Mouse (Mus musculus): Measurements from ENCODE around the gene Arhgdib. TPM values are rescaled to one million over a fixed set of nuclear protein-coding genes. Genes with fewer than 3 reads are reported as not detected.

The Arhgdib gene
- 17.3 and 23.0 TPM in 2 replicates for polyA plus RNA-seq (2012; rRNA removed)

GRCm38 (mm10) chr6:136941051-136942021 lies at the start of gene Arhgdib:
Arhgdib (minus strand) TSS chr6:136941899.
- no peak for DNase-seq (ENCODE audit: low read depth)
- TF ChIP-seq CTCF (IDR thresholded peaks at IDR 0.05; ENCODE audit: borderline replicate concordance, extremely low read depth, insufficient read depth, insufficient read length) (no peak), POLR2A (IDR thresholded peaks at IDR 0.05; ENCODE audit: borderline replicate concordance, extremely low read depth, insufficient read depth, insufficient read length, poor library complexity, severe bottlenecking) (no peak)

- DNase-seq (ENCODE audit: low read depth) = no peak
- no peak for TF ChIP-seq CTCF (IDR thresholded peaks at IDR 0.05; ENCODE audit: borderline replicate concordance, extremely low read depth, insufficient read depth, insufficient read length)
These were observed 48.9 kb upstream of the Arhgdib start for GRCm38 (mm10) chr6:136990557-136990956.

DNA sequence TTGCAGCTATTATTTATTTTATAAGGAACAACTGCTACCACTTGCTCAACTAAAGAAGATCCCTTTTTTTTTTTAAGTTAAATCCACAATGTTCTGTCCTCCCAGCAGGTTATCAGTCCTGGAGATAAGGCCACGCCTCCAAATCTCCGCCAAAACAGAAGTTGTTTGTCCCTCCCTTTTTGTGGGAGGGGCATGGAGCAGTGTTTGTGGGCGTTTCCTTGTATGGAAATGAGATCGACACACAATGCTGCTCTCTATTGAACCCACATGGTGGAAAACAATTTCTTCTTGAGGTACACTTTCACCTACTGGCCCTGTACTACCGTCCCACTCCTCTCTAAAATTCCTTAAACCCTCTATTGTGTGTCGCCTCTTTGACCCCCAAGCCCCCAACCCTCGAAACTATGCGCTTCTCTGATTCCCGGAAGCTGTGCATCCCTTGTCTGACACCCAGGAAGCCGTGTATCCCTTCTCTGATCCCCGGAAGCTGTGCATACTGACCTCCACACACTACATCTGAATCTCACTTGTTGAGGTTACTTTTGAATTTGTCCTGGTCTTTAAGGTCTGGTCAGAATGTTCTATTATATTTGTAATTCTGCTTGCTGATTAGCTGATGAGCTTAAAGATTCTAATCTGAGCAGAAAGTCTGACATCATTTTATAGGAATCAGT lies 48.3 kb upstream of the Arhgdib start:
- no peak for TF ChIP-seq CTCF (IDR thresholded peaks at IDR 0.05; ENCODE audit: borderline replicate concordance, extremely low read depth, insufficient read depth, insufficient read length)
- no peak for TF ChIP-seq POLR2A (IDR thresholded peaks at IDR 0.05; ENCODE audit: borderline replicate concordance, extremely low read depth, insufficient read depth, insufficient read length, poor library complexity, severe bottlenecking)
- no peak for DNase-seq (ENCODE audit: low read depth)

DNA sequence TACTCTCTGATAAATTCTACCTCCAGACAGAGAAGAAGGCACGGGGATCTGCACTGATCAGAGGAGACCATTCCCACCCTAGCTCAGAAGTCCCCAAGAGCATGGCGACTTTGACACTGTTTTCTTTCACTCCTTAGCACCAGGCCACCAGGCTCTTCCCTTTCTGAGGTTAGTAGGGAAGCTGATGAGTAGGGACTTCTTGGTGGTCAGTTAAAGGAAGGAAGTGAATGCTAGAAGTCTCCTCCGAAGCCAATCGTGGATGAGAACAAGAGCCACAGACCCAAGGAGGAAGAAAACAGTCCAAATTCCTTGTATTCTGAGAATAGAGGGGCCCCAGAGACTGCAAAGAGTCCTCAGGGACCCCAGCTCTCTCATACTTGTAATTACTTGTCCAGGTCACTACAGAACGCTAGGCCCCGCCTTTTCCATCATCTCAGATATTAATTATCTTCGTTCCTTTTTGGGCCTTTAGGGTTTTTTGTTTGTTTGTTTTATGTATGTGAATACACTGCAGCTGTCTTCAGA lies 46.9 kb upstream of the Arhgdib start:
- no peak for TF ChIP-seq CTCF (IDR thresholded peaks at IDR 0.05; ENCODE audit: borderline replicate concordance, extremely low read depth, insufficient read depth, insufficient read length)
- TF ChIP-seq POLR2A (IDR thresholded peaks at IDR 0.05; ENCODE audit: borderline replicate concordance, extremely low read depth, insufficient read depth, insufficient read length, poor library complexity, severe bottlenecking) = no peak

GRCm38 (mm10) chr6:136986718-136987117 lies 45.0 kb upstream of the Arhgdib start:
- DNase-seq (ENCODE audit: low read depth) = peak; percentile 50
- TF ChIP-seq POLR2A (IDR thresholded peaks at IDR 0.05; ENCODE audit: borderline replicate concordance, extremely low read depth, insufficient read depth, insufficient read length, poor library complexity, severe bottlenecking) (no peak), CTCF (IDR thresholded peaks at IDR 0.05; ENCODE audit: borderline replicate concordance, extremely low read depth, insufficient read depth, insufficient read length) (no peak)

More for the DNA sequence above, 46.9 kb upstream of the Arhgdib start:
- DNase-seq (ENCODE audit: low read depth) = no peak

DNA sequence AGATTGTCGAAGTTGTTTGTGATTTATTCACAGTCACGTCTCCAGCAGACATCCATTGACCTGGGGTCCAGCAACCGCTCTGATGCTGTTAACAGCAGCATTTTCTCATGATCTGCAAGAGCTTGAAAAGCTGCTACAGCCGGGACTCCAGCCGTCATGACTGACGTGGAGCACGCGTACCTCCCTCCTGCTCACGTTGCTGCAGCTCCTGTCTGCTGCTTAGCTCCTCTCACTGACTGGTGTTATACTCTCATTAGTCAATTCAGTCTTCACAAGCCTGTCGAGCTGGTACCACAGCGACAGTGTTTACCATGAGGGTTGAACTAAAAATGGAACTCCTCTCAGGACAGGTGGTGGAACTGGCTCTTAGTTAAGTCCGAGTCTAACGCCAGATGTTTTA lies 44.3 kb upstream of the Arhgdib start:
- TF ChIP-seq CTCF (IDR thresholded peaks at IDR 0.05; ENCODE audit: borderline replicate concordance, extremely low read depth, insufficient read depth, insufficient read length) (no peak), POLR2A (IDR thresholded peaks at IDR 0.05; ENCODE audit: borderline replicate concordance, extremely low read depth, insufficient read depth, insufficient read length, poor library complexity, severe bottlenecking) (no peak)
- peak; percentile 51 for DNase-seq (ENCODE audit: low read depth)

GRCm38 (mm10) chr6:136983201-136983600 lies 41.5 kb upstream of the Arhgdib start:
- TF ChIP-seq CTCF (IDR thresholded peaks at IDR 0.05; ENCODE audit: borderline replicate concordance, extremely low read depth, insufficient read depth, insufficient read length) = no peak
- TF ChIP-seq POLR2A (IDR thresholded peaks at IDR 0.05; ENCODE audit: borderline replicate concordance, extremely low read depth, insufficient read depth, insufficient read length, poor library complexity, severe bottlenecking) = no peak
- no peak for DNase-seq (ENCODE audit: low read depth)

DNA sequence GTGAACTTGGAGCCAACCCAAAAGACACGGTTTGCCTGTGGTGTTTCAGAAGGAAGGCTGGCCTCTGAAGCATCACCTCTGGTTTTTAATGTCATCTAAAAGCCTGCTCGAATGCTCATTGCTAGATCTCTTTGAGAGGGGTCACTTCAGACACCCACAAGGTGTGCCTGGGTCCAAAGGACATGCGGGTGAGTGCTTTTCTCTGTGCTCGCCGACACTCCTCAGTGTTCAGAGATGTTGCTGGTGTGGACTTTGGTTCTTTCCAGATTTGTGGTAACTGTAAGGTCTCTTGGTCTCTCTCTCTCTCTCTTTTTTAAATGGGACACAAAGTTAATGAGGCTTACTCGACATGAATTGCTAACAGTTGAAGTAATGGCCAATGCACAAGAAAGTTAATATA lies 40.9 kb upstream of the Arhgdib start:
- TF ChIP-seq POLR2A (IDR thresholded peaks at IDR 0.05; ENCODE audit: borderline replicate concordance, extremely low read depth, insufficient read depth, insufficient read length, poor library complexity, severe bottlenecking) (no peak), CTCF (IDR thresholded peaks at IDR 0.05; ENCODE audit: borderline replicate concordance, extremely low read depth, insufficient read depth, insufficient read length) (no peak)
- no peak for DNase-seq (ENCODE audit: low read depth)

- peak; percentile 18; the same call in 1 of the 2 replicates for TF ChIP-seq CTCF (IDR thresholded peaks at IDR 0.05; ENCODE audit: borderline replicate concordance, extremely low read depth, insufficient read depth, insufficient read length)
- TF ChIP-seq POLR2A (IDR thresholded peaks at IDR 0.05; ENCODE audit: borderline replicate concordance, extremely low read depth, insufficient read depth, insufficient read length, poor library complexity, severe bottlenecking) = no peak
- DNase-seq (ENCODE audit: low read depth) = peak; percentile 80
These were observed 38.6 kb upstream of the Arhgdib start for GRCm38 (mm10) chr6:136980331-136980746.

GRCm38 (mm10) chr6:136979274-136980082 lies 37.8 kb upstream of the Arhgdib start:
- no peak for TF ChIP-seq CTCF (IDR thresholded peaks at IDR 0.05; ENCODE audit: borderline replicate concordance, extremely low read depth, insufficient read depth, insufficient read length)
- no peak for TF ChIP-seq POLR2A (IDR thresholded peaks at IDR 0.05; ENCODE audit: borderline replicate concordance, extremely low read depth, insufficient read depth, insufficient read length, poor library complexity, severe bottlenecking)
- DNase-seq (ENCODE audit: low read depth) = no peak
